Mouse (Mus musculus) heart, embryonic 15.5 days (tissue): Measurements from ENCODE around the gene Drc7. TPM values are rescaled to one million over a fixed set of nuclear protein-coding genes. Genes with fewer than 3 reads are reported as not detected.

Experiments used
- ATAC-seq: fragments of 200-750 bp; cut with Nextera tagmentation; replicated peaks from 2 replicates; pipeline ENCODE4 v1.8.0; 2017; ENCODE audit warnings: low read depth, moderate TSS enrichment; ENCODE audit not compliant: insufficient number of reproducible peaks, insufficient read depth, low FRiP score
- H3K27ac ChIP-seq: fragments of 300-500 bp; sonication (generic); 2 replicates; pipeline ENCODE4 v1.5.1; 2015; ENCODE audit warnings: mild to moderate bottlenecking, inconsistent platforms
- H3K27me3 ChIP-seq: fragments of 300-500 bp; sonication (generic); 2 replicates; pipeline ENCODE4 v1.6.1; 2015; ENCODE audit warnings: inconsistent platforms
- H3K36me3 ChIP-seq: fragments of 300-500 bp; sonication (generic); 2 replicates; pipeline ENCODE4 v1.6.1; 2015; ENCODE audit warnings: mild to moderate bottlenecking, inconsistent platforms
- H3K4me1 ChIP-seq: fragments of 300-500 bp; sonication (generic); replicated peaks from 2 replicates; pipeline ENCODE4 v1.6.1; 2015; ENCODE audit warnings: inconsistent platforms
- H3K4me2 ChIP-seq: fragments of 300-500 bp; sonication (generic); 2 replicates; pipeline ENCODE4 v1.6.1; 2015; ENCODE audit warnings: inconsistent platforms, mild to moderate bottlenecking, moderate library complexity
- H3K4me3 ChIP-seq: fragments of 300-500 bp; sonication (generic); 2 replicates; pipeline ENCODE4 v1.5.1; 2015; ENCODE audit warnings: mild to moderate bottlenecking, inconsistent platforms
- H3K9ac ChIP-seq: fragments of 300-500 bp; sonication (generic); 2 replicates; pipeline ENCODE4 v1.6.1; 2015; ENCODE audit warnings: mild to moderate bottlenecking, inconsistent platforms
- H3K9me3 ChIP-seq: fragments of 300-500 bp; sonication (generic); replicated peaks from 2 replicates; pipeline ENCODE4 v1.6.1; 2016; ENCODE audit warnings: inconsistent platforms
- WGBS: fragments of 180-500 bp; shearing (Covaris S2); methylation state at CpG from one replicate; pipeline ENCODE4 v1.1.7; 2015; ENCODE audit warnings: mixed read lengths; 5-methylcytosine and 5-hydroxymethylcytosine counted together
- polyA plus RNA-seq: library from polyadenylated mRNA; unstranded; fragments of >200 nt; fragmentation: Nextera tagmentation; extraction: Ambion mirVana; gene quantifications from 2 replicates; pipeline ENCODE4 v1.2.1, GENCODE M21; 2015

The Drc7 gene
- polyA plus RNA-seq, result 0.04 and 0.47 TPM in 2 replicates

GRCm38 (mm10) chr8:95054927-95055510 is at the start of gene Drc7:
TSS of gene Drc7 (plus strand) at chr8:95055103.
- WGBS, result 23% methylated on average over 2 of the region's 2 CpGs
- Histone ChIP-seq H3K4me1 (peaks cover 7% of the 10 kb centered on the region), H3K4me2 (no peak within 1 kb of the TSS), H3K27me3 (no peaks in the 10 kb centered on the region), H3K27ac (no peak within 1 kb of the TSS), H3K9me3 (no peaks in the 10 kb centered on the region), H3K4me3 (no peak within 1 kb of the TSS), H3K36me3 (no peaks in the 10 kb centered on the region), H3K9ac (no peak within 1 kb of the TSS)
- no peak for ATAC-seq

- WGBS, result 72% methylated on average over 15 of the region's 15 CpGs
- Histone ChIP-seq H3K4me3 (no peak overlapping the region), H3K27me3 (no peaks in the 10 kb centered on the region), H3K4me1 (no peaks in the 10 kb centered on the region), H3K9me3 (no peaks in the 10 kb centered on the region), H3K4me2 (no peak overlapping the region), H3K27ac (no peak overlapping the region), H3K36me3 (no peaks in the 10 kb centered on the region), H3K9ac (no peak overlapping the region)
- no peak for ATAC-seq
These were observed 42.4 kb upstream of the Drc7 start for GRCm38 (mm10) chr8:95012442-95012919.

- Histone ChIP-seq H3K27ac (no peak overlapping the region), H3K9ac (no peak overlapping the region), H3K36me3 (no peaks in the 10 kb centered on the region), H3K4me1 (peaks cover 2% of the 10 kb centered on the region; the same call in 1 of the 2 replicates), H3K4me3 (no peak overlapping the region), H3K4me2 (no peak overlapping the region), H3K9me3 (no peaks in the 10 kb centered on the region), H3K27me3 (no peaks in the 10 kb centered on the region)
- 66% methylated on average over 4 of the region's 4 CpGs for WGBS
- ATAC-seq, result no peak
These were observed 39.0 kb upstream of the Drc7 start for GRCm38 (mm10) chr8:95015866-95016265.

GRCm38 (mm10) chr8:95016684-95017083 is 38.2 kb upstream of the Drc7 start:
- ATAC-seq, result no peak
- H3K27me3 ChIP-seq, result no peaks in the 10 kb centered on the region
- H3K4me3 ChIP-seq, result no peak overlapping the region
- H3K4me2 ChIP-seq, result no peak overlapping the region
- H3K27ac ChIP-seq, result no peak overlapping the region
- H3K9me3 ChIP-seq, result no peaks in the 10 kb centered on the region
- H3K4me1 ChIP-seq, result peaks cover 2% of the 10 kb centered on the region; the same call in 1 of the 2 replicates
- H3K36me3 ChIP-seq, result no peaks in the 10 kb centered on the region
- whole genome bisulfite sequencing, result 51% methylated on average over 4 of the region's 4 CpGs
- no peak overlapping the region for H3K9ac ChIP-seq

GRCm38 (mm10) chr8:95017451-95017850 is 37.5 kb upstream of the Drc7 start, which contains the start of gene Adgrg3:
TSS of gene Adgrg3 (plus strand) at chr8:95017692.
- Histone ChIP-seq H3K9me3 (no peaks in the 10 kb centered on the region), H3K9ac (no peak within 1 kb of the TSS), H3K4me2 (no peak within 1 kb of the TSS), H3K4me1 (peaks cover 2% of the 10 kb centered on the region; the same call in 1 of the 2 replicates), H3K27me3 (no peaks in the 10 kb centered on the region), H3K4me3 (no peak within 1 kb of the TSS), H3K27ac (no peak within 1 kb of the TSS), H3K36me3 (no peaks in the 10 kb centered on the region)
- 64% methylated on average over 11 of the region's 11 CpGs for WGBS
- no peak for ATAC-seq

GRCm38 (mm10) chr8:95017969-95018635 is 36.8 kb upstream of the Drc7 start:
- no peaks in the 10 kb centered on the region for H3K9me3 ChIP-seq
- no peaks in the 10 kb centered on the region for H3K36me3 ChIP-seq
- no peak for ATAC-seq
- peaks cover 2% of the 10 kb centered on the region; the same call in 1 of the 2 replicates for H3K4me1 ChIP-seq
- 46% methylated on average over 9 of the region's 9 CpGs for WGBS
- H3K4me2 ChIP-seq, result no peak overlapping the region
- no peaks in the 10 kb centered on the region for H3K27me3 ChIP-seq
- H3K9ac ChIP-seq, result no peak overlapping the region
- no peak overlapping the region for H3K4me3 ChIP-seq
- H3K27ac ChIP-seq, result no peak overlapping the region

GRCm38 (mm10) chr8:95020293-95020777 is 34.6 kb upstream of the Drc7 start:
- WGBS, result 27% methylated on average over 12 of the region's 12 CpGs

GRCm38 (mm10) chr8:95020821-95021220 is 34.1 kb upstream of the Drc7 start:
- H3K36me3 ChIP-seq, result 0 out of 2 replicates have a peak, but pooled peaks cover 3% of the 10 kb centered on the region
- peaks cover 3% of the 10 kb centered on the region; the same call in 1 of the 2 replicates for H3K9me3 ChIP-seq
- 56% methylated on average over 10 of the region's 10 CpGs for WGBS
- H3K4me3 ChIP-seq, result 0 out of 2 replicates have a peak overlapping the region, but pooled peaks have one; percentile 26
- H3K27ac ChIP-seq, result peak overlapping the region; percentile 67
- H3K9ac ChIP-seq, result no peak overlapping the region
- H3K4me1 ChIP-seq, result peaks cover 2% of the 10 kb centered on the region; the same call in 1 of the 2 replicates
- peak overlapping the region; percentile 54 for H3K4me2 ChIP-seq
- ATAC-seq, result no peak
- H3K27me3 ChIP-seq, result no peaks in the 10 kb centered on the region

More at GRCm38 (mm10) chr8:95020293-95020777, 34.6 kb upstream of the Drc7 start:
- Histone ChIP-seq H3K4me1 (peaks cover 2% of the 10 kb centered on the region; the same call in 1 of the 2 replicates), H3K36me3 (no peaks in the 10 kb centered on the region), H3K4me2 (peak overlapping the region; percentile 54), H3K4me3 (peak overlapping the region; percentile 26), H3K27me3 (no peaks in the 10 kb centered on the region), H3K9me3 (no peaks in the 10 kb centered on the region; the same call in 1 of the 2 replicates), H3K9ac (no peak overlapping the region; the same call in 1 of the 2 replicates), H3K27ac (peak overlapping the region; percentile 67)
- ATAC-seq, result peak; percentile 37; the same call in 1 of the 2 replicates

GRCm38 (mm10) chr8:95023201-95023600 is 31.7 kb upstream of the Drc7 start:
- Histone ChIP-seq H3K4me1 (peaks cover 2% of the 10 kb centered on the region; the same call in 1 of the 2 replicates), H3K4me3 (no peak overlapping the region), H3K27ac (no peak overlapping the region), H3K9ac (no peak overlapping the region), H3K4me2 (no peak overlapping the region), H3K27me3 (no peaks in the 10 kb centered on the region), H3K36me3 (0 out of 2 replicates have a peak, but pooled peaks cover 3% of the 10 kb centered on the region), H3K9me3 (peaks cover 4% of the 10 kb centered on the region; the same call in 1 of the 2 replicates)
- WGBS, result 22% methylated on average over 8 of the region's 8 CpGs
- no peak for ATAC-seq

GRCm38 (mm10) chr8:95024387-95024786 is 30.5 kb upstream of the Drc7 start:
- 76% methylated on average over 4 of the region's 4 CpGs for WGBS
- H3K27ac ChIP-seq, result no peak overlapping the region
- no peak overlapping the region for H3K9ac ChIP-seq
- H3K4me1 ChIP-seq, result peaks cover 2% of the 10 kb centered on the region; the same call in 1 of the 2 replicates
- H3K4me2 ChIP-seq, result no peak overlapping the region
- H3K36me3 ChIP-seq, result 0 out of 2 replicates have a peak, but pooled peaks cover 3% of the 10 kb centered on the region
- ATAC-seq, result no peak
- H3K4me3 ChIP-seq, result no peak overlapping the region
- H3K27me3 ChIP-seq, result no peaks in the 10 kb centered on the region
- peaks cover 4% of the 10 kb centered on the region; the same call in 1 of the 2 replicates for H3K9me3 ChIP-seq

GRCm38 (mm10) chr8:95025421-95025820 is 29.5 kb upstream of the Drc7 start:
- ATAC-seq, result no peak
- no peaks in the 10 kb centered on the region for H3K27me3 ChIP-seq
- no peak overlapping the region for H3K27ac ChIP-seq
- H3K4me2 ChIP-seq, result no peak overlapping the region
- H3K4me1 ChIP-seq, result peaks cover under 1% of the 10 kb centered on the region; the same call in 1 of the 2 replicates
- H3K9ac ChIP-seq, result no peak overlapping the region
- WGBS, result 74% methylated on average over 2 of the region's 2 CpGs
- H3K4me3 ChIP-seq, result no peak overlapping the region
- H3K9me3 ChIP-seq, result peaks cover 4% of the 10 kb centered on the region; the same call in 1 of the 2 replicates
- 0 out of 2 replicates have a peak, but pooled peaks cover 3% of the 10 kb centered on the region for H3K36me3 ChIP-seq
